Mouse (Mus musculus): ENCODE measurements around the gene Pomgnt2. TPM values are rescaled to one million over a fixed set of nuclear protein-coding genes. Genes with fewer than 3 reads are reported as not detected.

Pomgnt2 gene
- polyA plus RNA-seq, 1 experiment from 2014 or later: 2.9 TPM

DNA sequence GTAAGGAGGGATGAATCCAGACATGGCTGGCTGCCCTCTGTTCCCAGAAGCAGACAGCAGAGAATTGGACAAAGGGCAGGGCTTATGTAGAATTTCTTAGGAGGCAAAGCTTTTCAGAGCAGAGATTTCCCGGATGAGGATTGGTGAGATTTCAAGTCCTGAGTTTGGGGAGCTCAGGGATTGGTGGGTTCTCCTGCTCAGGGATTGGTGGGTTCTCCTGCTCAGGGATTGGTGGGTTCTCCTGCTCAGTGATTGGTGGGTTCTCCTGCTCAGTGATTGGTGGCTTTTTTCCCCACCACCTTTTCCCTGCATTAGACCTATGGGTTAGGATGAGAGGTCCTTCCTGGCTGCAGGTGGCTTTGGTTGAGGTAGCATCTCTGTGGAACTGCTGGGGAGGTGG lies 60.0 kb downstream of the Pomgnt2 start:
- no peak overlapping the region for H3K9ac ChIP-seq

DNA sequence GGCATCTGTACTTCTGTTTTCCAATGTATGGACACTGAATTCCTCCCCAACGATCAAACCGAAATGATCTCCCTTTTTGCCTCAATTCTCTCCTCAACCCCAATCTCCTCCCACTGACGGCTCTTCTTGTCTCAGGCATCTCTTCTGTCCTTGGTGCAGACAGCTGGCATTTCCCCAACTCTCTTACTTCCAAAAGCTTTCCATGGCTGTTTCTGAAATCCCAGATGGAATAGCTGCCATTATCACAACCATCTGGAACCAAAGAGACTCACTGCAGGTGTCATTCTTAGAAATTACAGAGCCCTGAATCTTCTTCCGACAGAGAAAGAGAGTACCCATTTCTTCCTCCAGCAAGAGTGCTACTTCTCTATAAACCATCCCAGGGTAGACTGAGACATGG lies 62.1 kb downstream of the Pomgnt2 start:
- H3K27me3 ChIP-seq: no peaks in the 10 kb centered on the region
- H3K4me3 ChIP-seq (replicated peaks): no peak overlapping the region
- WGBS (ENCODE audit: insufficient replicate concordance): 55% methylated on average over 4 of the region's 4 CpGs
- no peak overlapping the region for H3K27ac ChIP-seq (replicated peaks)
- ATAC-seq (ENCODE audit: insufficient read depth): no peak
- no peak overlapping the region for H3K4me2 ChIP-seq
- H3K9ac ChIP-seq: no peak overlapping the region
- H3K9me3 ChIP-seq (replicated peaks): no peaks in the 10 kb centered on the region
- H3K4me1 ChIP-seq (replicated peaks): peaks cover 3% of the 10 kb centered on the region; the same call in 1 of the 2 replicates
- no peaks in the 10 kb centered on the region for H3K36me3 ChIP-seq (replicated peaks)

More for the DNA sequence above, 60.0 kb downstream of the Pomgnt2 start:
- no peaks in the 10 kb centered on the region for H3K36me3 ChIP-seq (replicated peaks)
- 59% methylated on average over 1 of the region's 1 CpGs for WGBS (ENCODE audit: insufficient replicate concordance)
- H3K27me3 ChIP-seq: no peaks in the 10 kb centered on the region
- H3K4me3 ChIP-seq (replicated peaks): no peak overlapping the region
- ATAC-seq (ENCODE audit: insufficient read depth): no peak
- no peak overlapping the region for H3K27ac ChIP-seq (replicated peaks)
- H3K4me2 ChIP-seq: no peak overlapping the region
- peaks cover 3% of the 10 kb centered on the region; the same call in 1 of the 2 replicates for H3K4me1 ChIP-seq (replicated peaks)
- no peaks in the 10 kb centered on the region for H3K9me3 ChIP-seq (replicated peaks)

Other genes with a start within 250 kb of the Pomgnt2 start
- gene Zfp651, start 237.8 kb downstream of the Pomgnt2 start, polyA plus RNA-seq (2015; fragmentation: Nextera tagmentation; extraction: Ambion mirVana): 1.6 and 2.0 TPM in 2 replicates
- gene Klhl40, start 219.5 kb downstream of the Pomgnt2 start, polyA plus RNA-seq (2015; fragmentation: Nextera tagmentation; extraction: Ambion mirVana): 0.67 and 0.98 TPM in 2 replicates
- gene Hhatl, start 204.6 kb downstream of the Pomgnt2 start, polyA plus RNA-seq (2015; fragmentation: Nextera tagmentation; extraction: Ambion mirVana): 0.18 TPM in 2 replicates
- not detected in 2 replicates for gene Ccdc13, start 157.6 kb downstream of the Pomgnt2 start, polyA plus RNA-seq (2015; fragmentation: Nextera tagmentation; extraction: Ambion mirVana)
- gene Higd1a, start 138.7 kb downstream of the Pomgnt2 start, polyA plus RNA-seq (2015; fragmentation: Nextera tagmentation; extraction: Ambion mirVana): 96.2 and 102 TPM in 2 replicates
- gene Ackr2, start 98.8 kb downstream of the Pomgnt2 start, polyA plus RNA-seq (2015; fragmentation: Nextera tagmentation; extraction: Ambion mirVana): 0.45 and 0.53 TPM in 2 replicates
- 4.4 and 9.5 TPM in 2 replicates for gene Cyp8b1, start 80.8 kb downstream of the Pomgnt2 start, polyA plus RNA-seq (2015; fragmentation: Nextera tagmentation; extraction: Ambion mirVana)
- gene Fam198a, start 46.1 kb downstream of the Pomgnt2 start, polyA plus RNA-seq (2015; fragmentation: Nextera tagmentation; extraction: Ambion mirVana): 0.24 and 0.55 TPM in 2 replicates
- 18.4 and 18.6 TPM in 2 replicates for gene Snrk, start 120.2 kb upstream of the Pomgnt2 start, polyA plus RNA-seq (2015; fragmentation: Nextera tagmentation; extraction: Ambion mirVana)